Mouse (Mus musculus) spleen, postnatal 10 days (tissue): ENCODE measurements around the gene Disc1.

Experiments
- DNase-seq, 2 experiments: peaks; one replicate each; pipeline ENCODE4 v3.0.0; 2021 to 2022; ENCODE audit warnings: low spot score in 2 of 2

The Disc1 gene

GRCm38 (mm10) chr8:125220608-125221007 is 166.6 kb downstream of the Disc1 start:
- DNase-seq, result no peak

DNA sequence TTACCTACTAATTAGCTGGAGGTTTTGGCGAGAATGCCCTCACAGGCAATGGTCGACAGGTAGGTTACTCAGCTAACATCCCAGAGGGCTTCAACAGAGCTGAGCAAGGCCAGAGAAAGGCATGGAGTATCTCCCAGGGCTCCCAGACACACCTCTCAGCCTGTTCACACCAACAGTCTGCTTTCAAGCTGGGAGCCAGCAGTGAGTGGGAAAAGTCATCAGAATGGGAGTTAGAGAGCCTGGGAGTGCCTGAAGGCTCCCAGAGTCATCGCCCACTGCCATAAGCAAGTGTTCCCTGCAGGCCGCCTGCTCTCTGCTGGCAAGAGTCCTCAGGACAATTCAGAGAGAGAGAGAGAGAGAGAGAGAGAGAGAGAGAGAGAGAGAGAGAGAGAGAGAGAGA is 167.1 kb downstream of the Disc1 start:
- no peak for DNase-seq

DNA sequence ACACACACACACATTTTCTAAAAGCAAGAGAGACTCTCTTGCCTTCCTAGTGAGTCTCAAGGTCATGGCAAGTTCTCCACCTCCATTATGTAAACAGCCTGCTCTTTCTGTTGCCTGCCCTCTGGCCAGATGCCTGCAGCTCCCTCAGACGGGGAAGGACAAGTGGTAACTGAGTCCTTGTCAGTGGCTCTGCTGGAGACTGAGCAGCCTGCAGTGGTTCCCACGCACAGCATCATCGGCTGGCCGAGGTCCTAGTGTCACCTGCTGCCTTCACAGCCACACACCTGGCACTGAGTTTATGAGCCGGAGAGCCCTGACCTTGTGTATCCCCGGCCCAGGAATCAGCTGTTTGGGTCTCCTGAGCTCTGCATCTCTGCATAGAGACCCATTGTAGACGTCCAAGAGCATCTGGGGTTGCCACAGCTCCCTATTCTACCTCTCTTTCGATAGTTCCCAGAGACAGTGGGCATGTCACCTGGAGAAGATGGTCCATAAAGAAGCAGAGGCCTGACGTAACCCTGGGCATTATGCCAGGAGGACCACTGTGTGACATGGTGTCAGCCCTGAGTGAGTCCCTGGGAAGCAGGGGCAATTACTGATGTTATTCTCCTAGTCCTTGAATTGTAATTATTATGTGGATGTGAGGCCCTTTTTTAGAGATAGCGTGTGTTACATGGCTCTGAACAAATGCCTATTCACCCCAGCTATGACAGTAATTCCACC is 169.2 kb downstream of the Disc1 start:
- DNase-seq, result no peak

GRCm38 (mm10) chr8:125224271-125224699 is 170.3 kb downstream of the Disc1 start:
- peak in 1 of 2 experiments; percentile 18 for DNase-seq

- DNase-seq, result peak in 1 of 2 experiments; percentile 24
Observed at GRCm38 (mm10) chr8:125225266-125225665, 171.3 kb downstream of the Disc1 start.

DNA sequence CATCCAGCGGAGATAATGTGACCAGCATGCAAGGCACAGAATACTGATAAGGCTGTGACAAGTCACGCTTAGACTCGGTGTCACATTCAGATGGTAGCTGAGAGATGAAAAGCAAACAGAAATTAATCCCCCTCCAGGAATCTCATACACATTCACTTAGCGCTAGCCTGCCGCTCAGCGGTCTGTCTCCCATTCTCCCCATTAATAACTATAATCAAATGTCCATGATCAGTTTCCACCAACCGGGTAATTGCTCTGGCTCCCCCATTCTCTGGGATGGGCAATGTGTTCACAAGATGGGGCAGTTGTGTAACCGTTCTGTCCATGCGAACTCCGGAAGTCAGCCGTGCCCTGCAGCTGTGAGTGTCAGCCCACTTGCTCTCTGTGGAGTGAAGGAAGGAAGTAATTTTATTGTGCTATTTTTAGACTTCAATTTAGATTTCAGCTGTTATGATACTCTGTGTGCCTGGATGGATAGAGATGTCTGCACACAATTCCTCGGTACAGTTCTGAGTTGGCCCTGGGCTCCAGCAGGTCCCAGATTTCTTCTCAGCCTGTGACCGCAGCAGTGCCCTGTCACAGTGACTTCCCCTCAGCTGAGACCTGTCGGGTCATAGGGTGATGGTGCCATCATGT is 173.1 kb downstream of the Disc1 start:
- DNase-seq, result peak; percentile 11 to 39

DNA sequence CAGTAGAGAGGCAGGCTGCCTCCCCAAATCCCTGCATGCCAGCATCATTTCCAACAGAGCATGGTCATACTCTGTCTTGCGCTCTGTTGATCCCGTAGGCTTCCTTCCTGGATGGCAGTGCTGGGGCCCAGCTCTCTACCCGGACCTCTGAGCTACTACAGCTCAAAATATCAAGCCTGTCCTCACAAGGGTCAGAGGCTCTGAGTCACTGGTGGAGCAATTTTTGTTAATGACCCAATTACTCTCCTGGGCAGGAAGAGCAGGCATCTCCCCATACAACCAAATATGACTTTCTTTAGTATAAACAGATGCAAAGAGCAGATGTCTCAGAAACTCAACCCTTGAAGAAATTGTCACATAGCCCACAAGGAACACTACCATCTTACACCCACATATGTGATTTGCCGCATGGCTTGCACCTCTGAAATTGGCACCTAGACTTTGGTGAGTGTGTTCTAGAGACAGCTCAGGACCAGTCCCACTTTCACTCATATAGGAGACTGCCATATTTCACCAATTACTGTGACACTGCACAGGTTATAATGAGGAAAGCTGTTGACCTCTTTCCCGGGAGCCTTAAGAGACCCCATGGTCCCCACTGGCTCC is 176.6 kb downstream of the Disc1 start:
- no peak for DNase-seq

DNA sequence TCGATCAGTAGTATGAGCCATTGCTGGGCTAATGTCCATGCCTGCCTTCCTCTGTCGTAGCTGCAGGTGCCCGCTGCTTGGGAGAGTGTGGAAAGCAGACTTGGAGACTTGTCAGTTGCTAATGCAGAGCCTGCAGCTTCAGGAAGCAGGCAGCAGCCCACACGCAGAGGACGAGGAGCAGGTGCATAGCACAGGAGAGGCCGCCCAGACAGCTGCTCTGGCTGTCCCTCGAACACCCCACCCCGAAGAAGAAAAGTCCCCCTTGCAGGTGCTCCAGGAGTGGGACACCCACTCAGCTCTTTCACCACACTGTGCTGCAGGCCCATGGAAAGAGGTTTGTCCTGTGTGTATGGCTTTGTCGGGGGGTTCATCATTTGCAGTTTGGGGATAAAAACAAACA is 178.7 kb downstream of the Disc1 start:
- DNase-seq, result no peak

GRCm38 (mm10) chr8:125235898-125236835 is 182.2 kb downstream of the Disc1 start:
- DNase-seq, result no peak

DNA sequence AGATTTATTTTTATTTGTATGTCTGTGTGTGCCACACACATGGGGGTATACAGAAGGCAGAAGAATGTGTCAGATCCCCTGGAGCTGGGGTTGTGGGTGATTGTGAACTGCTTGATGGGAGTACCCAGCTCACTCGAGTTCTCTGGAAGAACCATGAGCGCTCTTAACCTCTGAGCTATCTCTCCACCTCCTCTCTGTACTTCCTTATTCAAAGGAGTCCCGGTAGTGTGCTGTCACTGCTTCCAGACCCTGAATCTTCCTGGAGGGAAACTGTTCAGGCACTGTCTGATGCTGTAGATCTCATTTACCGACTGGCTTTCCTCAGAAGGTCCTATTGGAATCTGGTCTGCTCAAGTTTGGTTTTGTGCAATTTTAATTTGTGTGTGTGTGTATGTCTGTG is 186.8 kb downstream of the Disc1 start:
- DNase-seq, result no peak

- DNase-seq, result no peak
Observed at GRCm38 (mm10) chr8:125242382-125242781, 188.4 kb downstream of the Disc1 start.

DNA sequence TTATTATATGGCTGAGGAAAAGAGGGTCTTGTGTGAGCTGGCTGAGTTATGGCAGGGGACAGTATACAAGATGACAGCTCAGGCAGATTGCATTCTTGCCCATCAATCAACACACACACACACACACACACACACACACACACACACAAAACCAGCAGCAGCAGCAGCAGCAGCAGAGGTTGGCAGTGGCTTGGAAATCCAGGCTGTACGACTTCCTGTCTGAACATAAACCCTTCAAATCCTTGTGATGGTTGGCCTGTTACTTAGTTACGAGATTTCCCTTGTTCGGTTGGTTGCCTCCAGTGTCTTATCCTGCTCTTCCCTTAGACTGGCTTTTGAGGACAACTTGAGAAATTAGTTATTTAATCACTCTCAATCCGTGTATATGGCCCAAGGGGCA is 188.9 kb downstream of the Disc1 start:
- DNase-seq, result no peak

DNA sequence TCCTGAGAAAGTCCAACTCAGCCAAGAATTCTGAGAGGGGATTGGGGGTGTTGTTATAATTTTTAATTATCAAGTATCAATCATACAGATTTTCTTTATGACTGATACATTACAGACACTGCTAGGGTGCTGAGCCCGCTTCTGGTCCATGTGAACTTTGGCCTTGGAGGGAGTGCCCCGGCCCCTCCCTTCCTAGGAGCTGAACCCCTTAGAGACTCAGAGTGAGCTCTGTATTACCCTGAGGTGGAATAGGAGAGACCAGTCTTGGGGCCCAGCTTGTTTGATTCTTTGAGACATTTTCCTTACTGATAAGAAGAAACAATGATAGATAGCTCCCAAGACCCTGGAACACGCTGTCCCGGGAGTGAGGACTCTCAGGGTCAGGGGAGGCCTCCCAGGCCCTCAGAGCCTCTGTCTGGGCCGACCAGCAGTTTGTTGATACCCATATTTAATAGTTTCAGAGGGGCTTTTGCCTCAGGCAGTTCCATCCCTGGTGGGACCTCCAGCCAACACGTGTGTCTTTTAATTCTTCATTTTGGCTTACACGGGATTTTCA is 192.8 kb downstream of the Disc1 start:
- no peak for DNase-seq

- DNase-seq, result no peak
Observed at GRCm38 (mm10) chr8:125247349-125247748, 193.4 kb downstream of the Disc1 start.

- no peak for DNase-seq
Observed at GRCm38 (mm10) chr8:125252946-125253345, 199.0 kb downstream of the Disc1 start.

GRCm38 (mm10) chr8:125253505-125254180 is 199.6 kb downstream of the Disc1 start:
- DNase-seq, result peak in 1 of 2 experiments; percentile 46

- peak; percentile 17 to 61 for DNase-seq
Observed at GRCm38 (mm10) chr8:125254188-125255005, 200.4 kb downstream of the Disc1 start.

DNA sequence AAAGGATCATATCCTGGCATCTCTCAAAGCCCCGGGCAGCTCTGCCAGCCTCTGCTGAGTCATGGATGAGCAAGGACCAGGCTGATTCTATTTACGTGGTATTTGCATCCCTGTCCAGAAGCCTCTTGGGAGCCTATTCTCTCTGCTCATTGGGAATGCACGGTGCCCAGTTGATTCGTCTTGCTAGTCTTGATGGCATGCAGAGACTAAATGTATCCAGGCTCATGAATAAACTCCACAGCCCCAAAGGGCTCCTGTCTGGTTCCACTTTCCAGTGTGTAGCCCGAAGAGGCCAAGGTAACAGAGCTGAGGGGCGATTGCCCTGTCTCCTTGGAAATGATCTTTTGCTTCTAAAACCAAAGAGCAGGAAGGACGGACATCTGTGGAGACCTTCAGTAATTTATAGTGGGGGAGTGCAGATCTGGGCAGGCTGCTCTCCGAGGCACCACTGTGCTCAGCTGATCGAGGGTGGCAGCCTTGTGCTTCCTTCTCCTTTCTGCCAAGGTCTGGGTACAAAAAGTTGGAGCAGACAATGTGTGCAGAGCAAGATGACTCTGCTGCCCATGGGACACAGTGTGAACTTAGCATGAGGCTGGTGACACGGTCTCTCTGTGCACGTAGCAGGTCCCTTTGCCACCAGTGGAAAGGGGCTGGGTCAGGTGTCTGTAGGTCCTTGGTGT is 201.2 kb downstream of the Disc1 start:
- DNase-seq, result no peak

GRCm38 (mm10) chr8:125257660-125258059 is 203.7 kb downstream of the Disc1 start:
- no peak for DNase-seq
